In genomic region chr2:93278181-93278975, GRCm38 (mm10) we compare ENCODE assay signal across 8 mouse cellular contexts. TPM values are rescaled to one million over a fixed set of nuclear protein-coding genes. Genes with fewer than 3 reads are reported as not detected.
DNase-seq lines count a peak whose midpoint lies in the region; ATAC-seq and TF ChIP-seq lines count a peak whose summit lies in the region.

No protein-coding gene starts in this region.

- peak overlapping the region; percentile 16 for H3K4me2 ChIP-seq in embryonic facial prominence, embryonic 13.5 days
- H3K4me2 ChIP-seq in hindbrain, embryonic 11.5 days (replicated peaks; ENCODE audit: low read depth, low read length) = no peak overlapping the region
- H3K4me2 ChIP-seq in limb, embryonic 14.5 days (replicated peaks; ENCODE audit: low read depth, low read length, severe bottlenecking) = peak overlapping the region; percentile 9; the same call in 1 of the 2 replicates
- H3K4me2 ChIP-seq in stomach, embryonic 14.5 days (replicated peaks; ENCODE audit: low read depth, low read length) = 0 out of 2 replicates have a peak overlapping the region, but pooled peaks have one; percentile 5

- H3K4me1 ChIP-seq in embryonic facial prominence, embryonic 13.5 days = peaks cover 70% of the 10 kb centered on the region
- H3K4me1 ChIP-seq in hindbrain, embryonic 11.5 days (replicated peaks; ENCODE audit: control insufficient read depth, insufficient read depth, low read length) = peaks cover 44% of the 10 kb centered on the region
- peaks cover 48% of the 10 kb centered on the region for H3K4me1 ChIP-seq in limb, embryonic 14.5 days (ENCODE audit: control insufficient read depth, insufficient read depth, low read length)
- H3K4me1 ChIP-seq in stomach, embryonic 14.5 days (ENCODE audit: control insufficient read depth, insufficient read depth, low read length) = peaks cover 42% of the 10 kb centered on the region

- peak; percentile 18 for DNase-seq in gastrocnemius, postnatal 14 days
- DNase-seq in gastrocnemius, postnatal 4 days (ENCODE audit: low spot score in 2 of 2) = no peak
- peak; percentile 51 for DNase-seq in hindbrain, embryonic 11.5 days (ENCODE audit: low spot score)
- DNase-seq in limb, embryonic 14.5 days (ENCODE audit: low spot score) = peak; percentile 55
- no peak for DNase-seq in spleen, postnatal 4 days (ENCODE audit: low spot score in 2 of 2)
- DNase-seq in cerebellum, adult 9-10 months = no peak

- H3K9ac ChIP-seq in embryonic facial prominence, embryonic 13.5 days = 0 out of 2 replicates have a peak overlapping the region, but pooled peaks have one; percentile 51
- peak overlapping the region; percentile 31; the same call in 1 of the 2 replicates for H3K9ac ChIP-seq in hindbrain, embryonic 11.5 days (ENCODE audit: low read depth, low read length)
- H3K9ac ChIP-seq in limb, embryonic 14.5 days (ENCODE audit: low read depth, low read length, severe bottlenecking) = peak overlapping the region; percentile 25; the same call in 1 of the 2 replicates
- no peak overlapping the region for H3K9ac ChIP-seq in stomach, embryonic 14.5 days (replicated peaks; ENCODE audit: low read depth, low read length)

- no peak overlapping the region for H3K4me3 ChIP-seq in embryonic facial prominence, embryonic 13.5 days
- no peak overlapping the region for H3K4me3 ChIP-seq in hindbrain, embryonic 11.5 days (ENCODE audit: low read depth, low read length)
- H3K4me3 ChIP-seq in limb, embryonic 14.5 days (replicated peaks; ENCODE audit: low read length) = no peak overlapping the region
- H3K4me3 ChIP-seq in stomach, embryonic 14.5 days (ENCODE audit: low read depth, low read length) = no peak overlapping the region

- intact Hi-C loops in gastrocnemius, postnatal 14 days (cut with DNase I; ENCODE audit: low total_unique reads) = loop anchor here (10.0 kb wide), 1 partner anchor 54 kb away; no protein-coding TSS in a partner anchor

- H3K36me3 ChIP-seq in embryonic facial prominence, embryonic 13.5 days = no peaks in the 10 kb centered on the region
- H3K36me3 ChIP-seq in hindbrain, embryonic 11.5 days (ENCODE audit: control insufficient read depth, insufficient read depth, low read length) = no peaks in the 10 kb centered on the region
- H3K36me3 ChIP-seq in limb, embryonic 14.5 days (ENCODE audit: control insufficient read depth, insufficient read depth, low read length) = no peaks in the 10 kb centered on the region
- no peaks in the 10 kb centered on the region for H3K36me3 ChIP-seq in stomach, embryonic 14.5 days (ENCODE audit: control insufficient read depth, insufficient read depth, low read length)

- H3K27ac ChIP-seq in embryonic facial prominence, embryonic 13.5 days = peak overlapping the region; percentile 91
- H3K27ac ChIP-seq in hindbrain, embryonic 11.5 days (ENCODE audit: low read depth, low read length) = peak overlapping the region; percentile 91
- H3K27ac ChIP-seq in limb, embryonic 14.5 days (replicated peaks; ENCODE audit: low read depth, low read length) = peak overlapping the region; percentile 76
- peak overlapping the region; percentile 93 for H3K27ac ChIP-seq in stomach, embryonic 14.5 days (ENCODE audit: low read length)

- no peak for TF ChIP-seq POLR2A in limb, embryonic 14.5 days (IDR thresholded peaks at IDR 0.05; ENCODE audit: borderline replicate concordance, extremely low read depth, insufficient read depth, insufficient read length)

- 9% methylated on average over 11 of the region's 11 CpGs for WGBS in embryonic facial prominence, embryonic 13.5 days
- 16% methylated on average over 11 of the region's 11 CpGs for WGBS in hindbrain, embryonic 11.5 days
- 3% methylated on average over 11 of the region's 11 CpGs for WGBS in limb, embryonic 14.5 days
- WGBS in stomach, embryonic 14.5 days = 12% methylated on average over 11 of the region's 11 CpGs

- ATAC-seq in embryonic facial prominence, embryonic 13.5 days (ENCODE audit: insufficient number of reproducible peaks, insufficient read depth, low FRiP score, low TSS enrichment, low read depth) = peak; percentile 64
- ATAC-seq in hindbrain, embryonic 11.5 days (ENCODE audit: low FRiP score) = peak; percentile 72
- peak; percentile 78 for ATAC-seq in limb, embryonic 14.5 days (ENCODE audit: low FRiP score, low read depth)
- peak; percentile 76; the same call in 1 of the 2 replicates for ATAC-seq in stomach, embryonic 14.5 days (ENCODE audit: insufficient number of reproducible peaks, insufficient read depth, low FRiP score, low read depth)

- no peaks in the 10 kb centered on the region for H3K27me3 ChIP-seq in embryonic facial prominence, embryonic 13.5 days
- H3K27me3 ChIP-seq in hindbrain, embryonic 11.5 days (ENCODE audit: control insufficient read depth, insufficient read depth, low read length) = no peaks in the 10 kb centered on the region
- H3K27me3 ChIP-seq in limb, embryonic 14.5 days (ENCODE audit: control insufficient read depth, insufficient read depth, low read length) = no peaks in the 10 kb centered on the region
- H3K27me3 ChIP-seq in stomach, embryonic 14.5 days (ENCODE audit: control insufficient read depth, insufficient read depth, low read length) = no peaks in the 10 kb centered on the region

- no peaks in the 10 kb centered on the region for H3K9me3 ChIP-seq in embryonic facial prominence, embryonic 13.5 days
- no peaks in the 10 kb centered on the region for H3K9me3 ChIP-seq in hindbrain, embryonic 11.5 days (ENCODE audit: control insufficient read depth, low read length)
- no peaks in the 10 kb centered on the region for H3K9me3 ChIP-seq in limb, embryonic 14.5 days (ENCODE audit: control insufficient read depth, low read length)
- no peaks in the 10 kb centered on the region for H3K9me3 ChIP-seq in stomach, embryonic 14.5 days (ENCODE audit: control insufficient read depth, low read depth, low read length)

RNA-seq across cellular contexts. Expression of gene Tspan18, which starts 55.9 kb away (rescaled TPM):
- 10 to 100 TPM in 1 of 2 experiments, 1 to 10 TPM in 1; 9.7 to 11.4 TPM for total RNA-seq in gastrocnemius, postnatal 14 days (2021)
- 10 to 100 TPM; 26.3 to 26.9 TPM for total RNA-seq in gastrocnemius, postnatal 4 days (2021)
- polyA plus RNA-seq in embryonic facial prominence, embryonic 13.5 days (2015; fragmentation: Nextera tagmentation; extraction: Ambion mirVana) = 17.7 and 20.8 TPM in 2 replicates
- 61.0 and 71.4 TPM in 2 replicates for polyA plus RNA-seq in hindbrain, embryonic 11.5 days (2014; fragmentation: Nextera tagmentation; extraction: Ambion mirVana)
- polyA plus RNA-seq in limb, embryonic 14.5 days (2012; rRNA removed) = 34.5 and 42.3 TPM in 2 replicates
- 24.5 and 26.6 TPM in 2 replicates for polyA plus RNA-seq in limb, embryonic 14.5 days (2014; fragmentation: Nextera tagmentation; extraction: Ambion mirVana)
- 27.6 and 30.3 TPM in 2 replicates for polyA plus RNA-seq in stomach, embryonic 14.5 days (2014; fragmentation: Nextera tagmentation; extraction: Ambion mirVana)

Comparison
In these comparisons a context has a peak if more than half of its experiments do, and no peak if none do; other contexts are left out.
1. DNase-seq: peak in gastrocnemius, postnatal 14 days (single experiment), hindbrain, embryonic 11.5 days (single experiment) and limb, embryonic 14.5 days (single experiment); none in gastrocnemius, postnatal 4 days (0 of 2), spleen, postnatal 4 days (0 of 2) and cerebellum, adult 9-10 months (single experiment).
2. Peak in every context shown above with its lines, with median percentiles within 50 percentile points of each other: ATAC-seq and H3K27ac ChIP-seq.